Mouse (Mus musculus): ENCODE measurements at regions not wholly inside any gene's neighbourhood (a gene's known extent, or its start where the extent isn't known, plus 50 kb on each side); places are given as distances from the start of the nearest gene placed in this dataset.
A peak's percentile ranks its signal among the peaks of the same experiment; 100 is the strongest.

- H3K27ac ChIP-seq (ENCODE audit: low read depth, low read length) = no peak overlapping the region; the same call in 1 of the 2 replicates
- H3K4me3 ChIP-seq (ENCODE audit: low read depth, low read length) = no peak overlapping the region
- ATAC-seq (no peak), DNase-seq (ENCODE audit: low spot score) (no peak)
- H3K27me3 ChIP-seq (replicated peaks; ENCODE audit: control insufficient read depth, insufficient read depth, low read length) = no peaks in the 10 kb centered on the region
- no peaks in the 10 kb centered on the region for H3K9me3 ChIP-seq (replicated peaks; ENCODE audit: control insufficient read depth, low read length)
- 40% methylated on average over 4 of the region's 4 CpGs for WGBS
- H3K4me1 ChIP-seq (ENCODE audit: control insufficient read depth, insufficient read depth, low read length) = peaks cover 49% of the 10 kb centered on the region
- no peaks in the 10 kb centered on the region for H3K36me3 ChIP-seq (ENCODE audit: control insufficient read depth, insufficient read depth, low read length)
- H3K9ac ChIP-seq (ENCODE audit: low read length) = no peak overlapping the region
- no peak overlapping the region for H3K4me2 ChIP-seq (ENCODE audit: low read length)
Observed at GRCm38 (mm10) chr13:60123964-60124363, 53.2 kb downstream of the Gas1 start.

- 0 out of 2 replicates have a peak, but pooled peaks have one; percentile 37 for ATAC-seq
- peak overlapping the region; percentile 63 for H3K27ac ChIP-seq (ENCODE audit: low read depth, low read length)
Observed at GRCm38 (mm10) chr13:60123174-60123587, 54.0 kb downstream of the Gas1 start.

GRCm38 (mm10) chr13:60122341-60123173 is 54.6 kb downstream of the Gas1 start:
- H3K4me3 ChIP-seq (ENCODE audit: low read depth, low read length) = peak overlapping the region; percentile 8; the same call in 1 of the 2 replicates
- 15% methylated on average over 29 of the region's 29 CpGs for WGBS

More at GRCm38 (mm10) chr13:60123174-60123587, 54.0 kb downstream of the Gas1 start:
- no peaks in the 10 kb centered on the region for H3K27me3 ChIP-seq (replicated peaks; ENCODE audit: control insufficient read depth, insufficient read depth, low read length)
- peak overlapping the region; percentile 18; the same call in 1 of the 2 replicates for H3K9ac ChIP-seq (ENCODE audit: low read length)
- peak overlapping the region; percentile 8; the same call in 1 of the 2 replicates for H3K4me3 ChIP-seq (ENCODE audit: low read depth, low read length)
- H3K36me3 ChIP-seq (ENCODE audit: control insufficient read depth, insufficient read depth, low read length) = no peaks in the 10 kb centered on the region
- 40% methylated on average over 6 of the region's 6 CpGs for WGBS
- H3K9me3 ChIP-seq (replicated peaks; ENCODE audit: control insufficient read depth, low read length) = no peaks in the 10 kb centered on the region
- H3K4me2 ChIP-seq (ENCODE audit: low read length) = peak overlapping the region; percentile 43
- DNase-seq (ENCODE audit: low spot score) = peak; percentile 58
- H3K4me1 ChIP-seq (ENCODE audit: control insufficient read depth, insufficient read depth, low read length) = peaks cover 49% of the 10 kb centered on the region

GRCm38 (mm10) chr13:60111465-60111864 is 65.7 kb downstream of the Gas1 start:
- Histone ChIP-seq H3K27me3 (replicated peaks; ENCODE audit: control insufficient read depth, insufficient read depth, low read length) (no peaks in the 10 kb centered on the region), H3K9ac (ENCODE audit: low read length) (no peak overlapping the region), H3K9me3 (replicated peaks; ENCODE audit: control insufficient read depth, low read length) (no peaks in the 10 kb centered on the region), H3K4me1 (ENCODE audit: control insufficient read depth, insufficient read depth, low read length) (peaks cover 20% of the 10 kb centered on the region), H3K4me2 (ENCODE audit: low read length) (no peak overlapping the region), H3K27ac (ENCODE audit: low read depth, low read length) (no peak overlapping the region), H3K4me3 (ENCODE audit: low read depth, low read length) (no peak overlapping the region), H3K36me3 (ENCODE audit: control insufficient read depth, insufficient read depth, low read length) (no peaks in the 10 kb centered on the region)
- DNase-seq (ENCODE audit: low spot score) (no peak), ATAC-seq (no peak)
- WGBS = 91% methylated on average over 2 of the region's 2 CpGs

More at GRCm38 (mm10) chr13:60122341-60123173, 54.6 kb downstream of the Gas1 start:
- peak; percentile 59 for ATAC-seq
- Histone ChIP-seq H3K27ac (ENCODE audit: low read depth, low read length) (peak overlapping the region; percentile 63), H3K9ac (ENCODE audit: low read length) (peak overlapping the region; percentile 18; the same call in 1 of the 2 replicates), H3K9me3 (replicated peaks; ENCODE audit: control insufficient read depth, low read length) (no peaks in the 10 kb centered on the region), H3K27me3 (replicated peaks; ENCODE audit: control insufficient read depth, insufficient read depth, low read length) (no peaks in the 10 kb centered on the region), H3K4me2 (ENCODE audit: low read length) (peak overlapping the region; percentile 43), H3K36me3 (ENCODE audit: control insufficient read depth, insufficient read depth, low read length) (no peaks in the 10 kb centered on the region), H3K4me1 (ENCODE audit: control insufficient read depth, insufficient read depth, low read length) (peaks cover 49% of the 10 kb centered on the region)
- peak; percentile 84 for DNase-seq (ENCODE audit: low spot score)

GRCm38 (mm10) chr13:60110079-60110846 is 66.9 kb downstream of the Gas1 start:
- Histone ChIP-seq H3K4me2 (ENCODE audit: low read length) (peak overlapping the region; percentile 12), H3K36me3 (ENCODE audit: control insufficient read depth, insufficient read depth, low read length) (no peaks in the 10 kb centered on the region), H3K9me3 (replicated peaks; ENCODE audit: control insufficient read depth, low read length) (no peaks in the 10 kb centered on the region), H3K9ac (ENCODE audit: low read length) (peak overlapping the region; percentile 30; the same call in 1 of the 2 replicates), H3K27me3 (replicated peaks; ENCODE audit: control insufficient read depth, insufficient read depth, low read length) (no peaks in the 10 kb centered on the region), H3K4me1 (ENCODE audit: control insufficient read depth, insufficient read depth, low read length) (peaks cover 20% of the 10 kb centered on the region), H3K27ac (ENCODE audit: low read depth, low read length) (peak overlapping the region; percentile 78), H3K4me3 (ENCODE audit: low read depth, low read length) (no peak overlapping the region)
- WGBS = 1% methylated on average over 11 of the region's 11 CpGs
- DNase-seq (ENCODE audit: low spot score) (peak; percentile 96), ATAC-seq (peak; percentile 95)

- H3K4me3 ChIP-seq (ENCODE audit: low read depth, low read length) = no peak overlapping the region
- ATAC-seq = no peak
- peaks cover 8% of the 10 kb centered on the region for H3K4me1 ChIP-seq (ENCODE audit: control insufficient read depth, insufficient read depth, low read length)
- H3K27me3 ChIP-seq (replicated peaks; ENCODE audit: control insufficient read depth, insufficient read depth, low read length) = no peaks in the 10 kb centered on the region
- no peak for DNase-seq (ENCODE audit: low spot score)
- WGBS = 81% methylated on average over 9 of the region's 9 CpGs
- H3K9ac ChIP-seq (ENCODE audit: low read length) = no peak overlapping the region
- no peak overlapping the region for H3K4me2 ChIP-seq (ENCODE audit: low read length)
- no peaks in the 10 kb centered on the region for H3K36me3 ChIP-seq (ENCODE audit: control insufficient read depth, insufficient read depth, low read length)
- no peak overlapping the region for H3K27ac ChIP-seq (ENCODE audit: low read depth, low read length)
- H3K9me3 ChIP-seq (replicated peaks; ENCODE audit: control insufficient read depth, low read length) = no peaks in the 10 kb centered on the region
Observed at GRCm38 (mm10) chr13:60105286-60105685, 71.9 kb downstream of the Gas1 start.

- Histone ChIP-seq H3K9me3 (replicated peaks; ENCODE audit: control insufficient read depth, low read length) (no peaks in the 10 kb centered on the region), H3K4me2 (ENCODE audit: low read length) (no peak overlapping the region), H3K27me3 (replicated peaks; ENCODE audit: control insufficient read depth, insufficient read depth, low read length) (no peaks in the 10 kb centered on the region), H3K27ac (ENCODE audit: low read depth, low read length) (no peak overlapping the region), H3K4me3 (ENCODE audit: low read depth, low read length) (no peak overlapping the region), H3K9ac (ENCODE audit: low read length) (no peak overlapping the region), H3K4me1 (ENCODE audit: control insufficient read depth, insufficient read depth, low read length) (no peaks in the 10 kb centered on the region), H3K36me3 (ENCODE audit: control insufficient read depth, insufficient read depth, low read length) (no peaks in the 10 kb centered on the region)
- no peak for DNase-seq (ENCODE audit: low spot score)
- no peak for ATAC-seq
- 78% methylated on average over 4 of the region's 4 CpGs for WGBS
Observed at GRCm38 (mm10) chr13:60101651-60102050, 75.5 kb downstream of the Gas1 start.

GRCm38 (mm10) chr13:60100130-60101112 is 76.7 kb downstream of the Gas1 start:
- DNase-seq (ENCODE audit: low spot score) = no peak
- Histone ChIP-seq H3K9me3 (replicated peaks; ENCODE audit: control insufficient read depth, low read length) (no peaks in the 10 kb centered on the region), H3K36me3 (ENCODE audit: control insufficient read depth, insufficient read depth, low read length) (no peaks in the 10 kb centered on the region), H3K4me1 (ENCODE audit: control insufficient read depth, insufficient read depth, low read length) (no peaks in the 10 kb centered on the region), H3K27me3 (replicated peaks; ENCODE audit: control insufficient read depth, insufficient read depth, low read length) (no peaks in the 10 kb centered on the region), H3K4me3 (ENCODE audit: low read depth, low read length) (no peak overlapping the region), H3K4me2 (ENCODE audit: low read length) (no peak overlapping the region), H3K9ac (ENCODE audit: low read length) (no peak overlapping the region), H3K27ac (ENCODE audit: low read depth, low read length) (no peak overlapping the region)
- ATAC-seq = no peak
- 64% methylated on average over 12 of the region's 12 CpGs for WGBS
